Mouse (Mus musculus): ENCODE data around the gene Snapc4.
A peak's percentile ranks its signal among the peaks of the same experiment; 100 is the strongest.

The Snapc4 gene

GRCm38 (mm10) chr2:26368572-26368971 lies 11.9 kb downstream of the Snapc4 start:
- no peak for DNase-seq

GRCm38 (mm10) chr2:26367911-26368310 lies 12.5 kb downstream of the Snapc4 start:
- DNase-seq = no peak

- DNase-seq = peak; percentile 75 to 84
Measured at GRCm38 (mm10) chr2:26364738-26365465, 15.6 kb downstream of the Snapc4 start.

GRCm38 (mm10) chr2:26363481-26363880 lies 17.0 kb downstream of the Snapc4 start:
- DNase-seq = no peak

GRCm38 (mm10) chr2:26362991-26363390 lies 17.5 kb downstream of the Snapc4 start:
- DNase-seq = no peak

GRCm38 (mm10) chr2:26360772-26361171 lies 19.7 kb downstream of the Snapc4 start, which contains the start of gene Card9:
Card9 (minus strand) TSS chr2:26360918.
- DNase-seq = peak; percentile 55

GRCm38 (mm10) chr2:26359983-26360382 lies 20.5 kb downstream of the Snapc4 start:
- peak; percentile 59 to 63 for DNase-seq

- no peak for DNase-seq
Measured at GRCm38 (mm10) chr2:26358667-26359320, 21.7 kb downstream of the Snapc4 start.

GRCm38 (mm10) chr2:26357484-26357883 lies 23.0 kb downstream of the Snapc4 start:
- no peak for DNase-seq

GRCm38 (mm10) chr2:26356678-26357077 lies 23.8 kb downstream of the Snapc4 start:
- DNase-seq = peak; percentile 41 to 75

- DNase-seq = no peak
Measured at GRCm38 (mm10) chr2:26356231-26356630, 24.2 kb downstream of the Snapc4 start.

GRCm38 (mm10) chr2:26354401-26354800 lies 26.1 kb downstream of the Snapc4 start:
- DNase-seq = no peak

GRCm38 (mm10) chr2:26353066-26353980 lies 27.1 kb downstream of the Snapc4 start:
- no peak for DNase-seq

GRCm38 (mm10) chr2:26352291-26352910 lies 28.1 kb downstream of the Snapc4 start:
- DNase-seq = no peak

GRCm38 (mm10) chr2:26351358-26352290 lies 28.8 kb downstream of the Snapc4 start, which contains the start of gene Dnlz:
Dnlz (minus strand) TSS chr2:26352110.
- DNase-seq = peak; percentile 95 to 96

GRCm38 (mm10) chr2:26348241-26348640 lies 32.2 kb downstream of the Snapc4 start:
- peak; percentile 61 to 82 for DNase-seq

- DNase-seq = peak; percentile 57 to 78
Measured at GRCm38 (mm10) chr2:26342609-26343490, 37.6 kb downstream of the Snapc4 start.

- peak; percentile 75 to 87 for DNase-seq
Measured at GRCm38 (mm10) chr2:26342044-26342443, 38.4 kb downstream of the Snapc4 start.

- peak in 1 of 2 experiments; percentile 53 for DNase-seq
Measured at GRCm38 (mm10) chr2:26341510-26341981, 38.9 kb downstream of the Snapc4 start.

- no peak for DNase-seq
Measured at GRCm38 (mm10) chr2:26339204-26339551, 41.3 kb downstream of the Snapc4 start.
